Mouse (Mus musculus) embryonic facial prominence, embryonic 10.5 days (tissue): ENCODE measurements at regions not wholly inside any gene's neighbourhood (a gene's known extent, or its start where the extent isn't known, plus 50 kb on each side); places are given as distances from the start of the nearest gene placed in this dataset.

ENCODE experiments used
- DNase-seq: peaks from one replicate; pipeline ENCODE4 v3.0.0-alpha.2; 2017; ENCODE audit warnings: low spot score
- H3K27ac ChIP-seq: fragments of 300-500 bp; sonication (generic); replicated peaks from 2 replicates; pipeline ENCODE4 v1.5.1; 2016; ENCODE audit warnings: mild to moderate bottlenecking
- H3K27me3 ChIP-seq: fragments of 300-500 bp; sonication (generic); replicated peaks from 2 replicates; pipeline ENCODE4 v1.6.1; 2016; ENCODE audit warnings: low read depth, mild to moderate bottlenecking; ENCODE audit not compliant: poor library complexity, severe bottlenecking
- H3K36me3 ChIP-seq: fragments of 300-500 bp; sonication (generic); replicated peaks from 2 replicates; pipeline ENCODE4 v1.6.1; 2016; ENCODE audit warnings: mild to moderate bottlenecking, moderate library complexity
- H3K4me1 ChIP-seq: fragments of 300-500 bp; sonication (generic); 2 replicates; pipeline ENCODE4 v1.6.1; 2016
- H3K4me3 ChIP-seq: fragments of 300-500 bp; sonication (generic); 2 replicates; pipeline ENCODE4 v1.5.1; 2016; ENCODE audit warnings: mild to moderate bottlenecking, moderate library complexity
- H3K9me3 ChIP-seq: fragments of 300-500 bp; sonication (generic); 2 replicates; pipeline ENCODE4 v1.6.1; 2016; ENCODE audit warnings: mild to moderate bottlenecking
- WGBS: fragments of 180-500 bp; shearing (Covaris S2); methylation state at CpG from one replicate; pipeline ENCODE4 v1.1.7; 2016; 5-methylcytosine and 5-hydroxymethylcytosine counted together

GRCm38 (mm10) chr11:28782486-28782885 lies 70.5 kb upstream of the Efemp1 start:
- Histone ChIP-seq H3K4me3 (no peak overlapping the region), H3K9me3 (no peaks in the 10 kb centered on the region), H3K27ac (no peak overlapping the region; the same call in 1 of the 2 replicates), H3K4me1 (0 out of 2 replicates have a peak, but pooled peaks cover 5% of the 10 kb centered on the region), H3K36me3 (no peaks in the 10 kb centered on the region), H3K27me3 (no peaks in the 10 kb centered on the region)
- peak; percentile 24 for DNase-seq
- WGBS: 37% methylated on average over 2 of the region's 2 CpGs

GRCm38 (mm10) chr11:28770831-28771230 lies 82.2 kb upstream of the Efemp1 start:
- DNase-seq: no peak
- Histone ChIP-seq H3K4me3 (no peak overlapping the region), H3K27ac (no peak overlapping the region), H3K9me3 (no peaks in the 10 kb centered on the region), H3K36me3 (no peaks in the 10 kb centered on the region), H3K27me3 (no peaks in the 10 kb centered on the region), H3K4me1 (no peaks in the 10 kb centered on the region)
- WGBS: 55% methylated on average over 1 of the region's 1 CpGs

GRCm38 (mm10) chr11:28760751-28761150 lies 92.3 kb upstream of the Efemp1 start:
- no peak overlapping the region for H3K27ac ChIP-seq
- H3K4me3 ChIP-seq: no peak overlapping the region
- no peak for DNase-seq
- H3K36me3 ChIP-seq: no peaks in the 10 kb centered on the region
- no peaks in the 10 kb centered on the region for H3K9me3 ChIP-seq
- no peaks in the 10 kb centered on the region for H3K4me1 ChIP-seq
- H3K27me3 ChIP-seq: no peaks in the 10 kb centered on the region

- Histone ChIP-seq H3K9me3 (no peaks in the 10 kb centered on the region), H3K27me3 (no peaks in the 10 kb centered on the region), H3K4me3 (peak overlapping the region; percentile 25; the same call in 1 of the 2 replicates), H3K36me3 (no peaks in the 10 kb centered on the region), H3K4me1 (peaks cover 25% of the 10 kb centered on the region), H3K27ac (peak overlapping the region; percentile 75)
- 8% methylated on average over 8 of the region's 8 CpGs for WGBS
- DNase-seq: peak; percentile 66
These were observed 117.9 kb upstream of the Efemp1 start for GRCm38 (mm10) chr11:28734941-28735597.

GRCm38 (mm10) chr11:28734581-28734931 lies 118.4 kb upstream of the Efemp1 start:
- H3K4me3 ChIP-seq: no peak overlapping the region
- DNase-seq: no peak
- no peaks in the 10 kb centered on the region for H3K36me3 ChIP-seq
- H3K27ac ChIP-seq: peak overlapping the region; percentile 75; the same call in 1 of the 2 replicates
- H3K27me3 ChIP-seq: no peaks in the 10 kb centered on the region
- WGBS: 25% methylated on average over 1 of the region's 1 CpGs
- H3K9me3 ChIP-seq: no peaks in the 10 kb centered on the region
- H3K4me1 ChIP-seq: peaks cover 25% of the 10 kb centered on the region

- WGBS: 30% methylated on average over 3 of the region's 3 CpGs
- H3K4me3 ChIP-seq: no peak overlapping the region
- peaks cover 25% of the 10 kb centered on the region for H3K4me1 ChIP-seq
- H3K9me3 ChIP-seq: no peaks in the 10 kb centered on the region
- H3K36me3 ChIP-seq: no peaks in the 10 kb centered on the region
- no peaks in the 10 kb centered on the region for H3K27me3 ChIP-seq
- peak overlapping the region; percentile 74 for H3K27ac ChIP-seq
- DNase-seq: no peak
These were observed 119.0 kb upstream of the Efemp1 start for GRCm38 (mm10) chr11:28733877-28734580.

- Histone ChIP-seq H3K9me3 (no peaks in the 10 kb centered on the region), H3K4me3 (no peak overlapping the region), H3K27ac (no peak overlapping the region), H3K36me3 (no peaks in the 10 kb centered on the region), H3K27me3 (no peaks in the 10 kb centered on the region), H3K4me1 (peaks cover 21% of the 10 kb centered on the region)
- no peak for DNase-seq
- WGBS: 59% methylated on average over 2 of the region's 2 CpGs
These were observed 122.9 kb upstream of the Efemp1 start for GRCm38 (mm10) chr11:28730140-28730539.

- Histone ChIP-seq H3K27ac (no peak overlapping the region), H3K4me1 (no peaks in the 10 kb centered on the region), H3K4me3 (no peak overlapping the region), H3K27me3 (no peaks in the 10 kb centered on the region), H3K36me3 (no peaks in the 10 kb centered on the region), H3K9me3 (no peaks in the 10 kb centered on the region)
- 72% methylated on average over 3 of the region's 3 CpGs for WGBS
- DNase-seq: no peak
These were observed 125.4 kb upstream of the Ccdc85a start for GRCm38 (mm10) chr11:28709511-28709910.

- H3K4me1 ChIP-seq: no peaks in the 10 kb centered on the region
These were observed 124.3 kb upstream of the Ccdc85a start for GRCm38 (mm10) chr11:28708431-28708830.

GRCm38 (mm10) chr11:28702384-28702783 lies 118.3 kb upstream of the Ccdc85a start:
- DNase-seq: no peak
- Histone ChIP-seq H3K27ac (no peak overlapping the region), H3K9me3 (no peaks in the 10 kb centered on the region), H3K27me3 (no peaks in the 10 kb centered on the region), H3K4me3 (no peak overlapping the region), H3K36me3 (no peaks in the 10 kb centered on the region), H3K4me1 (peaks cover 8% of the 10 kb centered on the region)
- WGBS: 88% methylated on average over 1 of the region's 1 CpGs

More at GRCm38 (mm10) chr11:28708431-28708830, 124.3 kb upstream of the Ccdc85a start:
- Histone ChIP-seq H3K4me3 (no peak overlapping the region), H3K27ac (no peak overlapping the region), H3K27me3 (no peaks in the 10 kb centered on the region), H3K36me3 (no peaks in the 10 kb centered on the region), H3K9me3 (no peaks in the 10 kb centered on the region)
- DNase-seq: no peak
- WGBS: 94% methylated on average over 6 of the region's 6 CpGs

GRCm38 (mm10) chr11:28701379-28701778 lies 117.3 kb upstream of the Ccdc85a start:
- H3K4me1 ChIP-seq: peaks cover 8% of the 10 kb centered on the region
- H3K4me3 ChIP-seq: no peak overlapping the region
- DNase-seq: no peak
- 89% methylated on average over 2 of the region's 2 CpGs for WGBS
- H3K27me3 ChIP-seq: no peaks in the 10 kb centered on the region
- no peak overlapping the region for H3K27ac ChIP-seq
- H3K9me3 ChIP-seq: no peaks in the 10 kb centered on the region
- H3K36me3 ChIP-seq: no peaks in the 10 kb centered on the region

GRCm38 (mm10) chr11:28699766-28700165 lies 115.6 kb upstream of the Ccdc85a start:
- no peak overlapping the region for H3K27ac ChIP-seq
- H3K9me3 ChIP-seq: no peaks in the 10 kb centered on the region
- H3K4me3 ChIP-seq: no peak overlapping the region
- peaks cover 8% of the 10 kb centered on the region for H3K4me1 ChIP-seq
- no peaks in the 10 kb centered on the region for H3K27me3 ChIP-seq
- DNase-seq: no peak
- H3K36me3 ChIP-seq: no peaks in the 10 kb centered on the region
